Mouse (Mus musculus) forebrain, embryonic 10.5 days (tissue): ENCODE measurements around the gene Nthl1. TPM values are rescaled to one million over a fixed set of nuclear protein-coding genes. Genes with fewer than 3 reads are reported as not detected.

ENCODE experiments used
- DNase-seq: peaks from one replicate; pipeline ENCODE4 v3.0.0-alpha.2; 2017; ENCODE audit warnings: low spot score; ENCODE audit errors: extremely low spot score
- H3K27ac ChIP-seq: fragments of 300-500 bp; sonication (generic); 2 replicates; pipeline ENCODE4 v1.5.1; 2016; ENCODE audit warnings: mild to moderate bottlenecking
- H3K27me3 ChIP-seq: fragments of 300-500 bp; sonication (generic); 2 replicates; pipeline ENCODE4 v1.6.1; 2016; ENCODE audit warnings: mild to moderate bottlenecking; ENCODE audit not compliant: poor library complexity, severe bottlenecking
- H3K36me3 ChIP-seq: fragments of 300-500 bp; sonication (generic); replicated peaks from 2 replicates; pipeline ENCODE4 v1.6.1; 2016; ENCODE audit warnings: mild to moderate bottlenecking, moderate library complexity
- H3K4me1 ChIP-seq: fragments of 300-500 bp; sonication (generic); 2 replicates; pipeline ENCODE4 v1.6.1; 2016
- H3K4me3 ChIP-seq: fragments of 300-500 bp; sonication (generic); 2 replicates; pipeline ENCODE4 v1.5.1; 2016; ENCODE audit warnings: mild to moderate bottlenecking, moderate library complexity
- H3K9me3 ChIP-seq: fragments of 300-500 bp; sonication (generic); 2 replicates; pipeline ENCODE4 v1.6.1; 2016; ENCODE audit warnings: mild to moderate bottlenecking, moderate library complexity
- WGBS: fragments of 180-500 bp; shearing (Covaris S2); methylation state at CpG from one replicate; pipeline ENCODE4 v1.1.7; 2016; 5-methylcytosine and 5-hydroxymethylcytosine counted together
- polyA plus RNA-seq: library from polyadenylated mRNA; unstranded; fragments of >200 nt; fragmentation: Nextera tagmentation; extraction: Ambion mirVana; gene quantifications from 2 replicates; pipeline ENCODE4 v1.2.1, GENCODE M21; 2016

The Nthl1 gene
- polyA plus RNA-seq, 1 experiment from 2014 or later = 26.9 TPM

DNA sequence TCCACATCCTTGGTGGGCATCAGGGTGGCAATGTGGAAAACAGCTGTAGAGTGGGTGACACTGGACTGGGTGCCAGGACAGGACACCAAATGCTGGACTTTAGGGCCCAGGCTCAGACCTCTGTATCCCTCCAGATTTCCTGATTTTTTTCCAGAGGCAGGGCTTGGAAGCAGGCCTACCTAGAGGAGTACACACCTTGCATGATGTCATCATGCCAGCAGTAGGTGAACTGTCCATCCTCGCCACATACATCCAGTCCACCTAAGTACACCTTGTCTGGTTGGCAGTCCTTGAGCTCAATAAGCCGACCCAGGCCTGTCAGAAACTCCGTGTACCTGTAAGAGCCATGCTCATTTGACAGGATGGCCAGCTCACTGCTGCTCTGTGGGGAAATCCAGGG lies 34.5 kb upstream of the Nthl1 start:
- no peaks in the 10 kb centered on the region for H3K27me3 ChIP-seq
- H3K9me3 ChIP-seq = no peaks in the 10 kb centered on the region
- no peak for DNase-seq
- H3K27ac ChIP-seq = no peak overlapping the region
- WGBS = 92% methylated on average over 3 of the region's 3 CpGs
- no peaks in the 10 kb centered on the region for H3K4me1 ChIP-seq
- peaks cover 100% of the 10 kb centered on the region for H3K36me3 ChIP-seq
- H3K4me3 ChIP-seq = no peak overlapping the region

DNA sequence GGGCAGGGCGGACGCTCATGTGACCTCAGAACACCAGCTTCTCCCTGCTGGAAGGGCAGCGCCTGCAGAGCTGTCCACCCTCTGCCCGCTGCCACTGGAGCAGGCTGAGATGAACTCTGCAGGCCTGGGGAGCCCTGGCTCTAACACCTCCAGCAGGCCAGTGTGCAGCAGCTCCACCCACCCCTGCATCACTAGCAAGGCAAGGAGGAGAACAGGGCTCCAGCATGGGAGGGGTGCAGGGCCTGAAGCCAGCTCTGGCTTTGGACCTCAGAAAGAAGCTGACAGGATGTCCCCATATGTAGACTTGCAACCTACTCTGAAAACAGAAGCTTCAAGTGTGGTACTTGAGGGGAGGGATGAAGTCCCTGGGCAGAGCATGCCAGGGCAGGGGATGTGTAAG lies 32.0 kb upstream of the Nthl1 start:
- Histone ChIP-seq H3K27ac (no peak overlapping the region), H3K36me3 (peaks cover 100% of the 10 kb centered on the region), H3K4me1 (no peaks in the 10 kb centered on the region), H3K9me3 (no peaks in the 10 kb centered on the region), H3K27me3 (no peaks in the 10 kb centered on the region), H3K4me3 (no peak overlapping the region)
- 99% methylated on average over 4 of the region's 4 CpGs for WGBS
- no peak for DNase-seq

DNA sequence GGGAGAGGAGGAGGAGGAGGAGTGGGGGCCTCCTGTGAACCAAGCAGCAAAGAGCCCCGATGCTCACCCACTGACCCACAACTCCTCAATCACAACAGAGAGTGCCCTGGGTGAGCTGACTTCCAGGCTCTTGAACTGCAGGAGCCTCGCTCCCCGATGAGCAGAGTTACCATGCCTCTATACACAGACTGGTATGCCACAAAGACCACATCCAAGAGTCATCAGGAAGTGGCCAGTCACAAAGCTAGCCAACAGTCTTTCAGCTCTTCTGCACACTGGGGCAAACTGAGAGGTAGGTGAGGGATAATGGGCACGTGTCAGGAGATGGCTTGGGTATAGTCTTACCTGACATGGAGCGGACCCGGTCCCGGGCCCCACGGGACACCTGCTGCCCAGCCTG lies 28.5 kb upstream of the Nthl1 start:
- 91% methylated on average over 8 of the region's 8 CpGs for WGBS
- Histone ChIP-seq H3K27me3 (no peaks in the 10 kb centered on the region), H3K36me3 (peaks cover 99% of the 10 kb centered on the region), H3K4me3 (no peak overlapping the region), H3K4me1 (no peaks in the 10 kb centered on the region), H3K9me3 (no peaks in the 10 kb centered on the region), H3K27ac (no peak overlapping the region)
- DNase-seq = no peak

DNA sequence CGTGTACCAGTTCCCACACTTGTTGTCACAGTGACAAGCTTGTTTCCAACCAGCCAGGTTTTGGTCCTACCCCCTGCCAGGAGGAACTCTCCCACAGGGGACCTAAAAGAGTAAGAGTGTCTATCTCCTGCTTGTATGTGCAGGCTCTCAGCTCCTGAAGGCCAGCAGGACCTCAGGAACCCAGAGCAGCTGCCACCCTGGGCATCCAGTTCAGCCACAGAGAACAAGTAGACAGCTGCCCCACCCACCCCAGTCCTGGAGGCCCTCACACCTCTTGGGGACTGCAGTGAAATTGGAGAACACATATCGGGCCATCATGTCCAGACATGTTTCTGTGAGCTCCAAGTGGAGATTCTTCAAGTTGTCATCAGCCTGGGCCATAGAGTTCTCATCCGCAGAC lies 27.9 kb upstream of the Nthl1 start:
- Histone ChIP-seq H3K4me1 (no peaks in the 10 kb centered on the region), H3K9me3 (no peaks in the 10 kb centered on the region), H3K27ac (no peak overlapping the region), H3K36me3 (peaks cover 97% of the 10 kb centered on the region), H3K4me3 (no peak overlapping the region), H3K27me3 (no peaks in the 10 kb centered on the region)
- WGBS = 96% methylated on average over 3 of the region's 3 CpGs
- no peak for DNase-seq

DNA sequence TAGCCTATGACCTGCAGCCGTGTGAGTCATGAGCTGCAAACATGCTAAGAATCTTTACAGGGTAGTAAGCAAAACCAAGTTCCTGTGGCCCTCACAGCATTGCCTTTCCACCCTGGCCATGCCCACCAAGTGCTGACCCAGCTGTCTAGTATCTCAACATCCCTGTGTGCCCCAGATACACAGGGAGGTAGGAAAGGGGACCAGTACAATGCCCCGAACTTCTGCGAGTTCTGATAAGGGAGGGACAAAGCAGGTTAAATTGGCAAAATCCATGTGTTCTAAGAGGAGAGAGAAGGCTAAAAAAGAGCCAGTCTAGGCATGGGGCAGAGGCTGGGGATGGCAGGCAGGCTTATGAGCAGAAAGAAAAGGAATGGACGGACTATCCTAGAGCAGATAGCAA lies 24.1 kb upstream of the Nthl1 start:
- H3K4me3 ChIP-seq = no peak overlapping the region
- H3K36me3 ChIP-seq = peaks cover 80% of the 10 kb centered on the region
- 95% methylated on average over 4 of the region's 4 CpGs for WGBS
- H3K27me3 ChIP-seq = no peaks in the 10 kb centered on the region
- no peak for DNase-seq
- H3K4me1 ChIP-seq = no peaks in the 10 kb centered on the region
- H3K9me3 ChIP-seq = no peaks in the 10 kb centered on the region
- H3K27ac ChIP-seq = no peak overlapping the region

DNA sequence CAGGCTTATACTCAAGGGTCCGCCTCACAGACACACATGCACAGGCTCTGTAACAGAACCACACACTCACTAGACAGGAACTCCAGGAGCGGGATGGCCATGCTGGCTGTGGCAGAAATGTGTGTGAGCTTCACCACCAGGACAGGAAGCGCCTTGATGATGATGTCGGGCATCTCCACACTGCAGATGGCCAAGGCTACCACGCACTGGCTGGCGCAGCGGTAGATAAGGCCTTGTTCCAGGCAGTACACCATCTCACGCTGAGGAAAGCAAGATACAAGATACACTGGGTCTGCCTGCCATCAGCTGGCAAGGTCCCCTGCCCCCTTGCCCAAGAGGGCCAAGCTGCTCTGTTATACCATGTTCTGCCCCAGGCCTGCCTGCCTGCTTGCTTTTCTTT lies 23.6 kb upstream of the Nthl1 start:
- no peaks in the 10 kb centered on the region for H3K4me1 ChIP-seq
- peaks cover 80% of the 10 kb centered on the region for H3K36me3 ChIP-seq

DNA sequence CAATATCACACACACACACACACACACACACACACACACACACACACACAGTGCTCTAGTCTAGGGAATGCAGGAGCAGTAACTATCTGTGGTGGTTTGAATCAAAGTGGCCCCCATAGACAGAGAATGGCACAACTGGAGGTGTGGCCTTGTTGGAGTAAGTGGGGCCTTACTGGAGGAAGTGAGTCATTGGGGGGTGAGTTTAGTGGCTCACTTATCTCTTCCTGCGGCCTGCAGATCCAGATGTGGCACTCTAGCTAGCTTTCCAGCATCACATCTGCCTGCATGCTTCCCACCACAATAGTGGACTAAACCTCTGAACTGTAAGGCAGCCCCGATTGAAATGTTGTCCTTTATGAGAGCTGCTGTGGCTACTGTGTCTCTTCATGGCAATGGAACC lies 21.8 kb upstream of the Nthl1 start:
- WGBS = 88% methylated on average over 2 of the region's 2 CpGs

More for the DNA sequence above, 23.6 kb upstream of the Nthl1 start:
- Histone ChIP-seq H3K27me3 (no peaks in the 10 kb centered on the region), H3K27ac (no peak overlapping the region), H3K4me3 (no peak overlapping the region), H3K9me3 (no peaks in the 10 kb centered on the region)
- no peak for DNase-seq
- 96% methylated on average over 8 of the region's 8 CpGs for WGBS

DNA sequence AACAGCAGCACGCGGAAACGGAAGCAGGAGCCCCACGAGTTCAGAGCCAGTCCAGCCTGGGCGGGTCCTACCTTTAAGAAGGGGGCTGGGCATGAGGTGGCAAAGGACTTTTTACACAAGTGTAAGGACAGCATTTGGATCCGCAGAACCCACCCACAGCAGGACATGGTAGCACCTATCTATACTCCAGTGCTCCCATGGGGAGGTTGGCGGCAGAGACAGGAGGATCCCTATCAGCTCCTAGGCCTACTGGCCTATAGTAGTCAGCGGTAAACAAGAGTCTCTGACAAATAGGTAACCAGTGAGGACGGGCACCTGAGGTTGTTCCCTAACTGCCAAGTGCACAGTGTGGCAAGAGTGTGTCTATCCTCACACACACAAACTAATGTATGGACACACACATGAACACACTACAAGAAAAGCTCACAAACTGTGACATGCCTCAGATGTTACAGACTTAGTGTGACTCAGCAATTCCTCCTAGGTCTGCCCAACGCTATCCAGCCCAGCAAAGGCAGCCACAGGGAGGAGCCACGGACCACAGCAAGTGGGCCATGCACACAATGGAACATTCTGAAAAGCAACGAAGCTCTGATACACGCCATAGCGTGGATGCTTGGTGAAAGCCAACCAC lies 14.8 kb upstream of the Nthl1 start:
- 90% methylated on average over 14 of the region's 14 CpGs for WGBS
- DNase-seq = no peak
- Histone ChIP-seq H3K36me3 (peaks cover 94% of the 10 kb centered on the region), H3K27me3 (no peaks in the 10 kb centered on the region), H3K9me3 (no peaks in the 10 kb centered on the region), H3K27ac (no peak overlapping the region), H3K4me1 (no peaks in the 10 kb centered on the region), H3K4me3 (no peak overlapping the region)

More for the DNA sequence above, 21.8 kb upstream of the Nthl1 start:
- H3K27ac ChIP-seq = no peak overlapping the region
- H3K36me3 ChIP-seq = peaks cover 80% of the 10 kb centered on the region
- DNase-seq = no peak
- no peaks in the 10 kb centered on the region for H3K27me3 ChIP-seq
- H3K9me3 ChIP-seq = no peaks in the 10 kb centered on the region
- no peak overlapping the region for H3K4me3 ChIP-seq
- no peaks in the 10 kb centered on the region for H3K4me1 ChIP-seq

DNA sequence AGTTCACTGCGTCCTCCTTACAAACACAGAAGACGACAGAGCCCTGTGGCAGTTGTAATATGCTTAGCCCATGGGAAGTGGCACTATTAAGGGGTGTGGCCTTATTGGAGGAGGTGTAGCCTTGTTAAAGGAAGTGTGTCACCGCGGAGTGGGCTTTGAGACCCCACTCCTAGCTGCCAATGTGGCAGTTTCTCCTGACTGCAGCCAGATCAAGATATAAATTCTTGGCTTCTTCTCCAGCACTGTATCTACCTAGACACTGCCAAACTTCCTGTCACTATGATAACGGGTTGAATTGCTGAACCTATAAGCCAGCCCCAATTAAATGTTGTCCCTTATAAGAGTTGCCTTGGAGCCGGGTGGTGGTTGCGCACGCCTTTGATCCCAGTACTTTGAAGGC lies 7.0 kb upstream of the Nthl1 start:
- H3K36me3 ChIP-seq = peaks cover 100% of the 10 kb centered on the region
- no peaks in the 10 kb centered on the region for H3K4me1 ChIP-seq
- H3K4me3 ChIP-seq = no peak overlapping the region
- H3K9me3 ChIP-seq = no peaks in the 10 kb centered on the region
- DNase-seq = no peak
- H3K27ac ChIP-seq = no peak overlapping the region
- no peaks in the 10 kb centered on the region for H3K27me3 ChIP-seq
- WGBS = 93% methylated on average over 8 of the region's 8 CpGs

DNA sequence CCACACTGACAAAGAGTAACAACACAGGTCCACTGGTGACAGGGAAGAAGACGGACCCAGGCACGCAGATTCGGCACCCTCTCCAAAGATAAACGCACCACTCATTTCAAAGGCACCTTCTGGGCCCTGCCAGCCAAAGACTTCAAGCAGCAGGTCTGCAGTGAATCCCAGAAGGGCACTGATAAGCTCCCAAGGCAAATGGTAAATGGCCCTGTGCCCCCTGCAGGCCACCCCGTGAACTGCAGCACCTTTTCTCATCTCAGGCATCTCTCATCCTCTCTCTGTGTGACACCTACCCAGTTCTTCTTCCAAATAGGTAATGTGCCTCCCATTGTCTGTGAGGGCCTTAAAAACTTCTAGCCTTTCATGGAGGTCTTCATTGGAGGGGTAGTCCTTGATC lies 3.8 kb upstream of the Nthl1 start:
- Histone ChIP-seq H3K9me3 (no peaks in the 10 kb centered on the region), H3K36me3 (peaks cover 74% of the 10 kb centered on the region), H3K4me3 (peak overlapping the region; percentile 9; the same call in 1 of the 2 replicates), H3K27ac (no peak overlapping the region), H3K27me3 (no peaks in the 10 kb centered on the region), H3K4me1 (peaks cover 19% of the 10 kb centered on the region)
- peak; percentile 78 for DNase-seq
- 52% methylated on average over 5 of the region's 5 CpGs for WGBS

DNA sequence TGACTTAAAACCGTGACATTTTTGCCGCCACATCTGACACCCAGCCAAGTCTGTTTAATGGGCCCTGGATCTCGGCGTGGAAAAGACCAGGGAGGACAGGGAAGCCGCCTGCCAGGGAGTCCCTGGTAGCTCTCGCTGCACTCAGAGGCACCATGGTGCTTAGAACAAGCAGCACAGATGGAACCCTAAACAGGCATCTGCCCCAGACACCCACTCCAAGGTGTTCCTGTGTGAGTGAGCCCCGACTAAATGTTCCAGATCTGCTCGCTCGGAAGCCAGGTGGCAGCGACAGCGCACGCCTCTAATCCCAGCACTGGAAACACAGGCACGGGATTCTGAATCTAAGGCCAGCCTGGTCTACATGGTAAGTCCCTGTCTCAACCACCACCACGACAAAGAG lies 2.4 kb upstream of the Nthl1 start:
- Histone ChIP-seq H3K9me3 (no peaks in the 10 kb centered on the region), H3K4me3 (no peak overlapping the region), H3K36me3 (peaks cover 65% of the 10 kb centered on the region), H3K4me1 (peaks cover 19% of the 10 kb centered on the region), H3K27ac (no peak overlapping the region), H3K27me3 (no peaks in the 10 kb centered on the region)
- DNase-seq = no peak
- WGBS = 89% methylated on average over 14 of the region's 14 CpGs

DNA sequence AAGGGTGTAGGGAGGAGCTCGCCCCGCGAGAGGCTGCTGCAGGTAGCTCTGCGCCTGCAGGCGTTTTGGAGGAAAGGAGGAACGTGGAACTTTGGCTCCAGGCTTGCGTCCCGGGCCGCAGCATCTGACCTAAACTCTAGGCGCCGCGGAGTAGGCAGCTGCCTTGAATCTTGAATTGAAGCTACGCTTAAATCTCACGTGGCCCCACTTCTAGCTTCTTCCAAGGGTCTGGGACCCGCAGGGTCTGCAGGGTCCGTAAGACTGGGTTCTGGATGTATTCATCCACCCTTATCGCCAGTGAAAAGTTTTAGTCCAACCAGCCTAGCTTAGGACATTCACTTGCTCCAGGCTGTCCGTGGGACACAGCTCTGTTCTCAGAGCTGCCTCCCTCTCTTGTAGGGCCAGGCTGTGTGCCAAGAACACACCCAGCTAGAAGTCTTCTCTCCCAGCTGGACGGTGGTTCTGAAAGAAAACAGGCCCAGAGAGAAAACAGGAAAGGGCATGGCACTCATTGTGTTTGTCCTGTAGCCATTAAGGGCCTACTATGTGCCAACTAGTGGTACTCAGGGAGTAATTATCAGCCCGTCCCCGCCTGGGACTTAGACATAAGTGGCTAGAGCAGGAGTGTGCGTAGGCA lies 451 bp downstream of the Nthl1 start:
- Histone ChIP-seq H3K9me3 (no peaks in the 10 kb centered on the region), H3K36me3 (peaks cover 44% of the 10 kb centered on the region), H3K27me3 (no peaks in the 10 kb centered on the region), H3K27ac (peak overlapping the region; percentile 87), H3K4me1 (peaks cover 30% of the 10 kb centered on the region), H3K4me3 (peak overlapping the region; percentile 69)
- 13% methylated on average over 22 of the region's 22 CpGs for WGBS
- no peak for DNase-seq

DNA sequence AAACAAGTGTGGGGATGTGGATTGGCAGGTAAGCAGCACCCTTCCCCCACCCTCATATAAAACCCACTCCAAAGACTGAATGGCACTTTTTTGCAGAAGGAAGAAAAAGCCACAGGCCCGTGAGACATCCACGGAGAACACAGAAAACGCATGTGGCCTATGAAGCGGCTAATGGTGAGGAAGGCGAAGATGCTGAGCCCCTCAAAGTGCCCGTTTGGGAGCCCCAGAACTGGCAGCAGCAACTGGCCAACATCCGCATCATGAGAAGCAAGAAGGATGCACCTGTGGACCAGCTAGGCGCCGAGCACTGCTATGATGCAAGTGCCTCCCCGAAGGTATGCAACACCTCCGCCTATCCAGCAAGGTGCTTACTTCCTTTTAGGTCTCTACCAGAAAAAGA lies 1.4 kb downstream of the Nthl1 start:
- Histone ChIP-seq H3K9me3 (no peaks in the 10 kb centered on the region), H3K4me1 (peaks cover 37% of the 10 kb centered on the region), H3K27ac (no peak overlapping the region), H3K4me3 (peak overlapping the region; percentile 69; the same call in 1 of the 2 replicates), H3K27me3 (no peaks in the 10 kb centered on the region), H3K36me3 (peaks cover 43% of the 10 kb centered on the region)
- DNase-seq = no peak
- 96% methylated on average over 11 of the region's 11 CpGs for WGBS
